20 mouse cellular contexts compared by ENCODE assay signal in genomic region chr13:102775506-102775905, GRCm38 (mm10).
DNase-seq lines count a peak whose midpoint lies in the region; ATAC-seq lines count a peak whose summit lies in the region.
"Had no signal": no experiment of that assay in that cellular context is flagged by ENCODE, and none has a peak within 500 bp of the region (broad histone marks: within the 10 kb centered on the region; RNA-seq: fewer than 3 reads in every experiment).

No protein-coding gene starts in this region.

- H3K36me3 ChIP-seq in kidney, embryonic 16.5 days (ENCODE audit: insufficient read depth, low read length), result peaks cover 9% of the 10 kb centered on the region; the same call in 1 of the 2 replicates
- 0 out of 2 replicates have a peak, but pooled peaks cover 4% of the 10 kb centered on the region for H3K36me3 ChIP-seq in embryonic facial prominence, embryonic 15.5 days
- H3K36me3 ChIP-seq: forebrain, embryonic 15.5 days; hindbrain, embryonic 15.5 days had no signal

- DNase-seq in heart, adult 11 months, result peak; percentile 15
- DNase-seq in heart, postnatal 10 days, result no peak
- DNase-seq in kidney, adult 9 months, result peak; percentile 31
- peak; percentile 34 for DNase-seq in adipocyte (ENCODE audit: low spot score)
- DNase-seq: adrenal gland, adult 8-10 months; cerebellum, adult 11 months; cerebellum, adult 2 months; cerebellum, adult 9-11 months; cerebellum, postnatal 36 days; heart, adult 2 months had no signal

- 84% methylated on average over 6 of the region's 6 CpGs for WGBS in kidney, embryonic 16.5 days
- WGBS in embryonic facial prominence, embryonic 15.5 days, result 78% methylated on average over 6 of the region's 6 CpGs

- H3K27me3 ChIP-seq in kidney, embryonic 16.5 days (ENCODE audit: insufficient read depth, low read length), result no peaks in the 10 kb centered on the region
- H3K27me3 ChIP-seq in embryonic facial prominence, embryonic 15.5 days, result no peaks in the 10 kb centered on the region
- H3K27me3 ChIP-seq: forebrain, embryonic 12.5 days; forebrain, embryonic 15.5 days; heart, embryonic 13.5 days; hindbrain, embryonic 12.5 days; hindbrain, embryonic 15.5 days had no signal

- H3K27ac ChIP-seq in kidney, embryonic 16.5 days (ENCODE audit: low read length), result no peak overlapping the region
- H3K27ac ChIP-seq in embryonic facial prominence, embryonic 15.5 days (replicated peaks), result 0 out of 2 replicates have a peak overlapping the region, but pooled peaks have one; percentile 22
- H3K27ac ChIP-seq: forebrain, embryonic 12.5 days; heart, adult 2 months; heart, embryonic 10.5 days; heart, embryonic 13.5 days; hindbrain, embryonic 15.5 days had no signal

- H3K9ac ChIP-seq in kidney, embryonic 16.5 days (replicated peaks; ENCODE audit: low read length), result no peak overlapping the region
- H3K9ac ChIP-seq in embryonic facial prominence, embryonic 15.5 days, result no peak overlapping the region
- H3K9ac ChIP-seq: forebrain, embryonic 12.5 days; forebrain, embryonic 15.5 days; heart, embryonic 13.5 days; hindbrain, embryonic 12.5 days; hindbrain, embryonic 15.5 days had no signal

- intact Hi-C loops in heart, postnatal 10 days (cut with DNase I), result no loop called here

- no peaks in the 10 kb centered on the region for H3K9me3 ChIP-seq in kidney, embryonic 16.5 days (ENCODE audit: low read length)
- no peaks in the 10 kb centered on the region for H3K9me3 ChIP-seq in embryonic facial prominence, embryonic 15.5 days (replicated peaks)
- H3K9me3 ChIP-seq: forebrain, embryonic 12.5 days; forebrain, embryonic 15.5 days; heart, embryonic 10.5 days; heart, embryonic 13.5 days; hindbrain, embryonic 12.5 days; hindbrain, embryonic 15.5 days had no signal

- H3K4me3 ChIP-seq in kidney, embryonic 16.5 days (ENCODE audit: low read length), result no peak overlapping the region
- H3K4me3 ChIP-seq in embryonic facial prominence, embryonic 15.5 days (replicated peaks), result no peak overlapping the region
- H3K4me3 ChIP-seq: erythroblast, embryonic 14.5 days; forebrain, embryonic 12.5 days; forebrain, embryonic 15.5 days; heart, adult 2 months; heart, embryonic 10.5 days; heart, embryonic 13.5 days; hindbrain, embryonic 12.5 days; hindbrain, embryonic 15.5 days had no signal

- ATAC-seq in kidney, embryonic 16.5 days (ENCODE audit: low FRiP score, low TSS enrichment), result no peak
- ATAC-seq in embryonic facial prominence, embryonic 15.5 days (ENCODE audit: insufficient number of reproducible peaks, low FRiP score, low TSS enrichment, low read depth), result no peak
- ATAC-seq: CD4-positive, CD25-positive, alpha-beta regulatory T cell, adult 4 months had no signal

- H3K4me2 ChIP-seq in kidney, embryonic 16.5 days (replicated peaks; ENCODE audit: low read depth, low read length), result no peak overlapping the region
- no peak overlapping the region for H3K4me2 ChIP-seq in embryonic facial prominence, embryonic 15.5 days (replicated peaks)
- H3K4me2 ChIP-seq: forebrain, embryonic 12.5 days; forebrain, embryonic 15.5 days; heart, embryonic 13.5 days; hindbrain, embryonic 12.5 days; hindbrain, embryonic 15.5 days had no signal

- H3K4me1 ChIP-seq in kidney, embryonic 16.5 days (ENCODE audit: insufficient read depth, low read length), result peaks cover 3% of the 10 kb centered on the region; the same call in 1 of the 2 replicates
- peaks cover 9% of the 10 kb centered on the region; the same call in 1 of the 2 replicates for H3K4me1 ChIP-seq in embryonic facial prominence, embryonic 15.5 days
- H3K4me1 ChIP-seq: forebrain, embryonic 12.5 days; heart, embryonic 10.5 days; heart, embryonic 13.5 days; hindbrain, embryonic 15.5 days had no signal

Comparison
In these comparisons a context has a peak if more than half of its experiments do, and no peak if none do; other contexts are left out.
1. DNase-seq: peak in heart, adult 11 months (single experiment), kidney, adult 9 months (single experiment) and adipocyte (single experiment); none in heart, postnatal 10 days (0 of 2).